Mouse (Mus musculus) T-cell, adult 2 months (primary cell): ENCODE data around the gene Calhm1.
A peak's percentile ranks its signal among the peaks of the same experiment; 100 is the strongest.
"Not testable (repeated sequence)": the region's sequence is repeated elsewhere in the genome, so short reads cannot be mapped to it uniquely, and the experiment has no call there.

Experiments used
- DNase-seq: peaks from one replicate; pipeline ENCODE4 v3.0.0; 2022; ENCODE audit warnings: low spot score

Calhm1 gene

DNA sequence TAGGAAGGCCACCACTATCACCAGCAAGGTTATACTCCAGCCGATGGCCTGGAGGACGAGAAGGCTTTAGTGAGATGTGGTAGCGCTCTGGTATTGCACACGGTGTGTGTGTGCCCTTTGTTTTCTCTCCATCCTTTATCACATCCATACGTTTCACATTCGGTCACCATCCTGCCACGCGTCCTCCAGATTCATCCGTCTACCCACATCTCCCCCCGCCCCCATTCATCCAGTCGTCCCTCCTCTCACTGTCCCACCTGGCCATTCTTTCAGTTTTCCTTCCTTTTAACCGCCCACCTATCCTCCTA lies 8.0 kb upstream of the Calhm1 start:
- no peak for DNase-seq

DNA sequence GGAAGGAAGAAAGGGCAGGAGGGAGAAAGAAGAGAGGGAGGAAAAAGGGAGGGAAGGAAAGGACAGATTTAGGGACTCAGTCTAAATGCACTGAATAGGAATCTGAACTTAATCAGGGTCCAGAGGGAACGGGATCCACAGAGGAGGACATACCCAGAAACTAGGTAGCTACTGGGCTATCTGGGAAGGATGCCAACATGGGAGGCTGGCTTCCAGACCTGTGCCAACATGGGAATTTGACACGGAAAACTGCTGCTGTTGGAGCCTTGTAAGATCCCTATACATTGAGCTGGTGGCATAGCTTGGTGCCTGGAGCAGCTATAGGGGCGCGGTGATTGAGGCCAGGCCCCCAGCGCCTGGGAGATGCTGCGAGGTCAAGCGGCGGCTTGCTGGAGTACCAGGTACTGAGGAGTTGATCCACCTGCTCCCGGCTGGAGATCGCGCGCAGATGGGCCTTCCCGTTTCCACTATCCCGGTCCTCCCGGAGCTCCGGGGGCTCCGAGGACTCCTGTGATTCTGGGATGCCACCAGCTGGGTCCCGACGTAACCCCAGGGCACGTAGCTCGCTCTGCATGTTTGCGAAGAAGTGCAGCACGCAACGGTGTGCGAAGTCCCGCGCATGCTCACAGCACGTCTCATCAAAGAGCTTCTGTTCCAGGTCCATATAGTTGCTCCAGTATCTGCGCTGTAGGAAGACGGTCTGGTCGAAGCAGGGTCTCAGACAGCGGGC lies 7.4 kb upstream of the Calhm1 start:
- DNase-seq: no peak

DNA sequence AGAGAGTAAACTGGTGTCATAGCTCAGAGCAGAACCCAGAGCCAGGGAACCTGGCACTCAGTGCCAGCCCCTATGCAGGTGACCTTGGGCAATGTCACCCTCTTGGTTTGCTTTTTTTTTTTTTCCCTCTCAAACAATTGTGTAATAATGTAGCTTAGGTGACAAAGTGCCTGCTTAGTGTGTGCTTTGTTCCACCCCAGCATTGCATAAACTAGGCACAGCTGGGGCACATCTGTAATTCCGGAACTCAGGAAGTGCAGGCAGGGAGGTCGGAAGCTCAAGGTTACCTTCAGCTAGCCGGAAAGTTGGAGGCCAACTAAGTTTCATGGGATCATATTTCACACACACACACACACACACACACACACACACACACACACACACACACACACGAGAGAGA lies 5.8 kb upstream of the Calhm1 start:
- no peak for DNase-seq

DNA sequence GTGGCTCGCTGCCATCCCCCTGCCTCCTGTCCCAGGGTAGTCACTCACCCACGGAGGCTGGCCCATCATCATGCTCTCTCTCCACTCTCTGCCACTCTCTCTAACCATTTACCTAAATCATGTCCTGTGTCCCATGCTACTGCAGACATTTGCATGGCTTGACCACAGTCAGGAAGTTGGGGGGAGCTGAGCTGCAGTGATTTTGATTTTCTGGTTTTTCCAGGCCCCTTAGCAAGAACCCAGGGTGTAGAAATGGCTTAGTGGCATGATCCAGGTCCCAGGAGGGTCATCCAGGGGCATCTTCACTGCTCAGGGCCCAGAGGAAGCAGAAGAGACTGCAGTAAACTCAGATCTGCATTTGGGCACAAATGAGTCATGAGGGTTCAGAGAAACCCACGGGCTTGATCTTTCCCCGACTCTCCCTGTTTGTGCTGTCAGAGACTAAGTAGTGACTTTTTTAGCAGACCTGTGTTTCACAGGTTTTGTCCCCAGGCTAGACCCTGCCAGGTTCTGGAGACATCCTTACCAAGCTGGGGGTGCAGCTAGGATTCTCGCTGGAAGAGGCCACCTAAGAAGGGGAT lies 4.3 kb upstream of the Calhm1 start:
- no peak for DNase-seq

DNA sequence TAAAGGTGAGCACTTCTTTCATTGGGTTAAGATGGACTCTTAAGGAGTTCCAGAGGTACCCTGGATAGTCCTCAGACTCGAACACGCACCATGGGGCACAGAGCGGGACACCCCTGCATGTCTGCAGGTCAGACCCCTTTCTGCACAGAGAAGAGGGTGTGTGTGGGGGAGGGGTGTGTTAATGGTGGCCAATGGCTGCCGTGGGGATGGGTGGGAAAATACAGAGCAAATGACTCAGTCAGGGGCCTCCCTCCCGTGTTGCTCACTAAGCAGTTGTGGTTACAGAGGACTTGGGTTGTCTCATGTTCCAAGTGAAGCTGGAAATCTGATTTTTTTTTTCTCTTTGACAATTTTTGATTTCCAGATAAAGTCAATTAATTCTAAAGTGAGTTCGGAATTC lies 1.6 kb downstream of the Calhm1 start:
- DNase-seq: no peak

DNA sequence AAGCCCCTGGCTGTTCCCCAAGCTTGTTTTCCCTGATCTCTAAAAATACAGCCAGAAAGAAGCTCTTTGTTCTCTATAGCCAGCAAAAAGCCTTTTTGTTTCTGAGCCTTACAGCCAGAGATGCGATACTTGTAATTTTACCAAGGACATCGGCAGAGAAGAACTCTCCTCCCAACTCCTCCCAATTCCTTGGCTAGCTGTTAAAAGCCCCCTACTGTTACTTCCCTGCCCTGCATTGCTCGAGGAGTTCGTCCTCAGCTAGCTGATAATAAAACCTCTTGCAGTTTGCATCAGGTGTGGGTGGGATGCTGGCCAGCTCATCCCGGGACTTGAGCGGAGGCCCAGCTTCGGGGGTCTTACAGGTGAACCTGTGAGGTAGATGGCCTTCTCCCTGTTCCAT lies 4.4 kb downstream of the Calhm1 start:
- not testable (repeated sequence) for DNase-seq

DNA sequence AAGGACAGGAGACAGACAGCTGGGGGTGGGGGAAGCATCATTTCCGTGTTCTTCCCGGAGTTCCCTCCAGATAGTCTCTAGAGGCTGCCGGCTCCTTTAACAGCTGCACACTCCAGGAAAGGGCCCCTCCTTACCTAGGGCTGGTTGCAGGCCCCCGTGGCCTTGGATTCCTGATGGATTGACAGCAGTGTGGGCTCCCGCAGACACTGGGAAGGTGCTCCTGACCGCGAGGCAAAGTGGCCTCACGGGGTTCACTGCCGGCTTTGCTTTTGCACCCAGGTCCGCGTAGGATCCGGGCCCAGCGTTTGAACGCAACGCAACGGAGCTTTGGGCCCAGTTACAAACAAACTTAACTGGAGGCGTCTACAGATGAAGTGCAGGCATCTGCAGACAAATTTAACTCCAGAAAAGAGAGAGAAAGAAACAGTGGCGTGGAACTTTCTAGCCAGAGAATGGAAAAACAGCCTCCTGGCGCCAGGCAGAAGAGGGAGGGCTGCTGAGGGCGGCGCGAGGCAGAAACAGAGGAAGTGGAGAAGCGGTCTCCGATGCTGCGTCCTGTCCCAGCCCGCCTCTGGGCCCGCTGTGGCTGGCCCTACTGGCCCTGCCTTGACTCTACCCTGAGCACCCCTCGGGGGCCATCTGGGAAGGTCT lies 6.2 kb downstream of the Calhm1 start, which contains the start of gene Calhm2:
Calhm2 (minus strand) TSS at position 524 of the 651 bp plus-strand sequence.
- DNase-seq: peak; percentile 50

DNA sequence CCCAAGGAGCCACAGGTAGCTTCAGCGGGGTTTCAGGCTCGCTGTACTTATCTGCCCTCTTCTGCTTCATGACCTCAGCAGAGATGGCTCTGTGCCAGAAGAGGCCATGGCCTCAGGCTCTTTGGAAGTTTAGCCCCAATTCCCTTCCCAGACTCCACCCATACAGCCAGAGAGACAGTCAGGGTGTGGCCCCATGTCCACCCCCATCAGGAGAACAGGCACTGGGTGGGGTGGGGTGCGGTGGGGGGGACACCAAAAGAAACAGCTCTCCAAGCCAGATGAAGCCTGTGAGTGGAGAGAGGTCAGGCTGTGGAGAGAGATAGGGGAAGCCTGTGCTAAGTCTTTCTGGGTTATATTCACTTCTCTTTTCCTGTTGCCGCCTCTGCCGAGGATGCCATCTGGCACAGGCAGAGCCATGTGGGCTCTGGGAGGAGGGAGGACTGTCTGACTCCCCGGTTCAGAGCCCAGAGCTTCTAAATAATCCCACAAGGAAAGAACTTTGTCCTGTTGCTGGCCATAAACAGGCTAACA lies 6.9 kb downstream of the Calhm1 start:
- DNase-seq: no peak

DNA sequence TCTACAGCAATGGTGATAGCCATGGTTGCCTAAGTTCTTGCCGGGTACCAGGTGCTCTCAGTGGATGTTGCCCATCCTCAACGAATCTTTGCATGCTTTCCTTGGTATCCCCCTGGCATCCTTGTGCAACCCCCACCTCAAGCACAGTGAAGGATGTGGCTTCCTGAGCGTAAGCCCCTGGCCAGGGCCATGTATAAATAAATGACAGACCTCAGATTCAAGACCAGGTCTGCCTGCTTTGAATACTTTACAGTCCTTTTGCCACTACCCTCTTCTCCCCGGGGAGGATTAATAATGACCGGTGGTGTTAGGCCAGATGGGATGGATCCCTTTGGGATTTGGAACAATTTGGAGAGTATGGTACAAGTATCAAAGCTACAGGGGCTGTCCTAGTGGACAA lies 7.9 kb downstream of the Calhm1 start:
- DNase-seq: no peak

DNA sequence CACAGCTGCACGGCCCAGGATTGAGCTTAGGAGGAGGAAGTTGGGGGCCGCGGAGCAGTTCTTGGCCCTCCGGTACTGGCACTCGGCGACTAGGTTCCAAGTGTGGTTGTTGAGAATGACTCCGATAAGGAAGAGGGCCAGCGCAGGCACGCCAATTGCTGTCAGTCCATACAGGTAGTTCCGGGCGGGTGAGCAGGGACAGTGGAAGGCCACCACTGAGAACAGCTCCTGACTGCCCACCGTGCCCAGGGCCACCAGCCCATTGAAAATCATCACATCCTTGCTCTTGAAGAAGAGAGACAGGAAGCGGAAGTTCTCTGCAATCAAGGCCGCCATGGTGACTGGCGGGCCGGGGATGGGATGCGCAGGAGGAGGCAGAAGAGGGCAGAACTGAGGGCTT lies 8.5 kb downstream of the Calhm1 start:
- no peak for DNase-seq

DNA sequence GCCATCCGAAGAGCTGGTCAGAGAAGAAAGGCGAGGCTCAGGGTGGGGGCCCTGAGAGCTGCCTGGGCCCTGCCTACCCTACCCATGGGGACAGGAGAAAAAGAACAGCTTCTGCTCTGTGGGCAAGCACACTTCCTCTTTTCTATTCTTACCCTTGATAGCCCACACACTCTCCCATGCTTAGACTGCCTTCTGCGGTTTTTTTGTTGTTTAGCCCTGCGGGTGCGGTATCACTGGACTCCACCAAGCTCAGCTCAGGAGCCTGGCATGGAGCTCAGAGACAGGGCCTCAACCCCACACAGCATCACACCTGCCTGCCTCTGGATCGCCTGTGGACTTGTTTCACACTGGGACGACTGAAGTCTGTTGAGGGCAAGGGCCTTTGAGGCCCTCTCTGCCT lies 10.9 kb downstream of the Calhm1 start:
- DNase-seq: no peak

DNA sequence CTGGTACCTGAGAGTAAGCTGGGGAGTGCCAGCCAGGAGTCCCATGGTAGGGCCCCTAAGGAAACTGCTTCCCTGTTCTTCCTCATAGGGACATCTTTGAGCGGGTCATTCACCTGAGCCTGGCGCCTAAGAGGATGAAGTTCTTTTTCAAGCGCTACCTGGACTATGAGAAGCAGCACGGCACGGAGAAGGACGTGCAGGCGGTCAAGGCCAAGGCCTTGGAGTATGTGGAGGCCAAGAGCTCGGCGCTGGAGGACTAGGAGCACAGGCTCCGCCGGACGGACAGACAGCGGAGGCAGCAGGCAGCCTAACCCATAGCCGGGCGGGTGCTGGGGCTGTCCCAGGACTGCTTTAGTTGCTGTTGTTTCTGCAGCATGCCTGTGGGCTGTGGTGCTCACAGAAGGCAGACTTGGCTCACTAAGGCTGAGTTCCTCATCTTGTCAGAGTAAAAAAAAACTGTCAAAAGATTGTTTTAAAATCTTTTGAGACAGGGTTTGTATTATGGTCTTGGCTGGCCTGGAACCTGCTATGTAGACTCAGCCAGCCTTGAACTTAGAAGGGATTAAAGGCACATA lies 13.4 kb downstream of the Calhm1 start:
- no peak for DNase-seq

DNA sequence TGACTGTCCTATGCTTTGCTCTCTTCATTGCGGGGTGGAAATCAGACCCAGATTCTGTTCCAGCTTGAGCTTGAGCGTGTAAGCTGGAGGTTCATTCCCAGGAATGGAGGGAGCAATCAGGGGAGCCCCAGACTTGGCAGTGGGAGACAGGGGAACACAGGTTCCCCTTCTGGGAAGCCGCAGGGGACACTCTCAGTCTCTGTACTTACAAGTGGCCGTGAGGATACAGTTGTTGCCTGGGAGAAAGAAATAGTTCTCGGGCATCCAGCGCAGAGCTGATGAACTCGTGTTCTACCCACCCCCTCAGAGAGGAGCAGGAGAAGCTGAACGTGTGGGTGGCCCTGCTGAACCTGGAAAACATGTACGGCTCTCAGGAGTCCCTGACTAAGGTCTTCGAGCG lies 15.2 kb downstream of the Calhm1 start:
- DNase-seq: no peak

DNA sequence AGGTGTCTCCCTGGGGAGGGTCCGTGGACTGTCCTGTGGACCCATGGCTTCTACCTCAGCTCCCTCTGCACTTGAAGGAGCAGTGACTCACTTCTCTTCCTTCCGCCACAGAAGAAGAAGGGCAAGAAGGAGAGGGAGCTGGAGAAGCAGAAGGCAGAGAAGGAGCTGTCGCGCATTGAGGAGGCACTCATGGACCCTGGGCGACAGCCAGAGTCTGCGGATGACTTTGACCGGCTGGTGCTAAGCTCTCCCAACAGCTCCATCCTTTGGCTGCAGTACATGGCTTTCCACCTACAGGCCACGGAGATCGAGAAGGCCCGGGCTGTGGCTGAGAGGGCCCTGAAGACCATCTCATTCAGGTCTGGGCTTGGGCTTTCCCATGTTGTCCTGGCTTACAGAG lies 15.9 kb downstream of the Calhm1 start:
- DNase-seq: no peak

DNA sequence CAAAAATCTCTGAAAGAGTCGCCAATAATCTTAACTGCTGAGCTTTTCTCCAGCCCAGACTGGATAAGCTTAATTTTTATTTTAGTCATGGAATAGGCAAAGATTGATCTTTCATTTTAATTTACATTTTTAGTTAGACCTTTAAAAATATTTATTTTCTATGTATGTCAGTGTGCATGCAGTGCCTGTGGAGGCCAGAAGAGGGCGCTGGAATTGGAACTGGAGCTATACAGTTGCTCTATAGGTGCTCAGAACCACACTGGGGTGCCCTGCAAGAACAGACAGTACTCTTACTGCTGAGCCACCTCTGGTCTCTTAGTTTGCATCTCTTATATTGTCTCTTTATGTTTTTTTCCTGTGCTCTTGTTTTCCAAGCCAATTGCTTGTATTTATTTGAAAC lies 21.3 kb downstream of the Calhm1 start:
- DNase-seq: no peak

DNA sequence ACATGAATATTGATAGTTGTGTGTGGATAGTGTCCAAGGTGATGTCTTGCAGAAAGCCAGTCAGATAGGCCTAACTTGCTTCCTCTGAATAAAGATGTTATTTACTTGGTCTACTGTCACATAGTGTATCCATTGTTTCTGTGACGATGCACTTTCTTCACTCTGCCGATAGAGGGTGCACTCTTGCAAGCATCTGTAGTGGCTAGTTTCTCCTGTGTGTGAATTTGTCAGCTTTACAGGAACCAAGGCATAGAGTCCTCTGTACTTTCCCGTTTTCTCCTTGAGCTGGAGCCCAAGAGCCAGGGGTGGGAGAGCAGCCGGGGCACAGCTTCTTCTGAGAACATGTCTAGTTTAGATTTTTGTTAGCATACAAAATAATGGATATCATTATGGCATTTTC lies 23.0 kb downstream of the Calhm1 start:
- DNase-seq: no peak

DNA sequence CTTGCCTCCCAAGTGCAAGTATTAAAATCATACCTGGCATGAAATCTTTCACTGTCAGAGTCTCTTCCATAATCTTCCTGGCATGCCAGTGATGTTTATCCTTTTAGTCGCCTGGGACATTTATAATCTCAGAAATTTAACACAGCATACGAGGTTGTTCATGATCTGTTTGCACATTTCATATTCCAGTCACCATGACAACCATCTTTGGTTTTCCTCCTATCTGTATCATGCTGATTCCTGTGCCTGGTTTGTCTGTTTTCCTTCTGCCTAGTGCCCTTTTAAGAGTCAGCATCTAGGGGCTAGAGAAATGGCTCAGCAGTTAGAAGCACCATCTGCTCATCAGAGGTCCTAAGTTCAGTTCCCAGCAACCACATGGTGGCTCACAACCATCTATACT lies 25.4 kb downstream of the Calhm1 start:
- no peak for DNase-seq

DNA sequence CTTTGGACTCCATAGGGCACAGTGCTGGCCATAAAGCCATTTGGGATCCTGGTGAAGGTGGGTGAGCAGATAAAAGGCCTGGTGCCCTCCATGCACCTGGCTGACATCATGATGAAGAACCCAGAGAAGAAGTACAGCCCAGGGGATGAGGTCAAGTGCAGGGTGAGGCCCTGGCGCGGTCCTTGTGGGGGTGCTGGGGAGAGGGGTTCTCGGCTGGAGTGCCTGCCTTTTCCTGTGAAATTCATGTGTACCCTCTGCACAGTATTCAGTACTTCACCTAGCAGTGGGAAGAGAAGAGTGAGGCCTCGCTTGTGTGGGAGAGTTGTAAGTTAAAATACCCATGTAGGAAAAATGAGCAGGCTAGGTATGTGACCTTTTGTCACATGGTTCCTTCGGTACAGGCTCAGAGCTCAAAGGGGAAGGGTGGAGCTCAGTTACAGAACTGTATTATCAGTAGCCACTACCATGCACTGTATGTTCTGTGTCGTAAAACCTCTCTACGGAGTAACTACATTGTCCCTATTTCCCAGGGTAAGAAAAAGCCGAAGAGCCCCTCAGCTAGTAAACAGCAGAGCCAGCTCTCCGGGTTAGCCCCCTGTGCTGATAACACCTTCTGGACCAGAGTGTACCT lies 39.3 kb downstream of the Calhm1 start:
- DNase-seq: no peak

DNA sequence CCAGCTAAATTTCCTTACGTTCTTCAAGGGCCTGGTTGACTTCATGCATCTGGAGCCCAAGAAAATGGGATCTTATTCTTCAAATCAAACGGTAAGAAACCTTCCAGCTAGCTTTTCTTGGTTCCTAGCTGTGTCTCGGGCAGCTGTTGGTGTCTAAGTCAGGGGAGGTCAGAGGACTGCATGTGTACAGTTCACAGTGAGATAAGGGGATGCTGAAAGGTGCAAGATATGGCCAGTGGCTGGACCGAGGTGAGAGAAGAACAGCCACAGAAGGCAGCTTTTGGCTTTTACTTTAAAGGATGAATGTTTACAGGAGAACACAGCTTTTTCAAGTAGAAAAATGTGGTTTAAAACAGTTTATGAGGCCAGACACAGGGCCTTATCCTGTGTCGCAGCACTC lies 43.0 kb downstream of the Calhm1 start:
- no peak for DNase-seq
